ENCODE assay signal across 10 mouse cellular contexts in genomic region chr11:76946203-76946585, GRCm38 (mm10). TPM values are rescaled to one million over a fixed set of nuclear protein-coding genes. Genes with fewer than 3 reads are reported as not detected.
DNase-seq lines count a peak whose midpoint lies in the region; ATAC-seq and TF ChIP-seq lines count a peak whose summit lies in the region.
"Had no signal": no experiment of that assay in that cellular context is flagged by ENCODE, and none has a peak within 500 bp of the region (broad histone marks: within the 10 kb centered on the region; RNA-seq: fewer than 3 reads in every experiment).

No protein-coding gene starts in this region.

- H3K27ac ChIP-seq in testis, adult 2 months (ENCODE audit: control insufficient read depth, insufficient read depth, low read depth, low read length), result peak overlapping the region; percentile 69
- H3K27ac ChIP-seq in forebrain, embryonic 15.5 days (replicated peaks), result peak overlapping the region; percentile 82
- no peak overlapping the region for H3K27ac ChIP-seq in olfactory bulb, adult 2 months (ENCODE audit: insufficient read depth, low read depth, low read length)

- peaks cover 26% of the 10 kb centered on the region for H3K4me1 ChIP-seq in erythroblast, embryonic 14.5 days (ENCODE audit: control insufficient read depth)
- peaks cover 5% of the 10 kb centered on the region for H3K4me1 ChIP-seq in testis, adult 2 months (ENCODE audit: control insufficient read depth, insufficient read depth, low read length)
- peaks cover 18% of the 10 kb centered on the region for H3K4me1 ChIP-seq in forebrain, embryonic 15.5 days
- H3K4me1 ChIP-seq in olfactory bulb, adult 2 months (ENCODE audit: control insufficient read depth, insufficient read depth, low read length), result peaks cover 3% of the 10 kb centered on the region; the same call in 1 of the 2 replicates

- peaks cover 20% of the 10 kb centered on the region for H3K36me3 ChIP-seq in erythroblast, embryonic 14.5 days (ENCODE audit: control insufficient read depth)
- H3K36me3 ChIP-seq in testis, adult 2 months (ENCODE audit: control insufficient read depth, insufficient read depth, low read length), result no peaks in the 10 kb centered on the region; the same call in 1 of the 2 replicates
- H3K36me3 ChIP-seq in forebrain, embryonic 15.5 days, result peaks cover 9% of the 10 kb centered on the region; the same call in 1 of the 2 replicates

- peak overlapping the region; percentile 77 for H3K4me2 ChIP-seq in forebrain, embryonic 15.5 days (replicated peaks)

- TF ChIP-seq POLR2A in testis, adult 2 months (IDR thresholded peaks at IDR 0.05; ENCODE audit: control insufficient read depth, low read depth, low read length), result no peak
- TF ChIP-seq POLR2A in olfactory bulb, adult 2 months (IDR thresholded peaks at IDR 0.05; ENCODE audit: insufficient read depth, low read depth, low read length), result no peak

- H3K9ac ChIP-seq in forebrain, embryonic 15.5 days (replicated peaks), result peak overlapping the region; percentile 88

- H3K4me3 ChIP-seq in erythroblast, embryonic 14.5 days (replicated peaks), result peak overlapping the region; percentile 85
- H3K4me3 ChIP-seq in testis, adult 2 months (ENCODE audit: control insufficient read depth, low read depth, low read length), result peak overlapping the region; percentile 93
- H3K4me3 ChIP-seq in forebrain, embryonic 15.5 days, result peak overlapping the region; percentile 86
- peak overlapping the region; percentile 56 for H3K4me3 ChIP-seq in olfactory bulb, adult 2 months (ENCODE audit: insufficient read depth, low read depth, low read length)

- peaks cover 4% of the 10 kb centered on the region; the same call in 1 of the 2 replicates for H3K27me3 ChIP-seq in erythroblast, embryonic 14.5 days (ENCODE audit: control insufficient read depth)
- no peaks in the 10 kb centered on the region for H3K27me3 ChIP-seq in testis, adult 2 months (ENCODE audit: control insufficient read depth, insufficient read depth, low read length)
- no peaks in the 10 kb centered on the region for H3K27me3 ChIP-seq in forebrain, embryonic 15.5 days
- H3K27me3 ChIP-seq: Patski had no signal

- no peaks in the 10 kb centered on the region for H3K9me3 ChIP-seq in erythroblast, embryonic 14.5 days (ENCODE audit: control insufficient read depth, low read length)
- H3K9me3 ChIP-seq in forebrain, embryonic 15.5 days, result no peaks in the 10 kb centered on the region

- 3% methylated on average over 8 of the region's 8 CpGs for WGBS in forebrain, embryonic 15.5 days
- under 1% methylated on average over 8 of the region's 8 CpGs for WGBS in olfactory bulb, adult 2 months

- no peak for TF ChIP-seq CTCF in testis, adult 2 months (IDR thresholded peaks at IDR 0.05; ENCODE audit: control insufficient read depth, insufficient read depth, insufficient replicate concordance, low read depth, low read length)
- no peak for TF ChIP-seq CTCF in olfactory bulb, adult 2 months (IDR thresholded peaks at IDR 0.05; ENCODE audit: insufficient read depth, low read depth, low read length)

- DNase-seq in testis, postnatal 14 days (ENCODE audit: low spot score), result no peak
- DNase-seq in liver, result peak; percentile 6
- no peak for DNase-seq in urinary bladder, postnatal 4 days (ENCODE audit: low spot score in 2 of 2)

- no peak for ATAC-seq in erythroblast, adult 5-6 weeks (replicated peaks; ENCODE audit: low FRiP score, poor library complexity, severe bottlenecking)
- no peak for ATAC-seq in forebrain, embryonic 15.5 days (replicated peaks)

RNA-seq across cellular contexts. Expression of gene Blmh, which starts 21.6 kb away (rescaled TPM):
- 1.5 TPM in 2 replicates for polyA plus RNA-seq in erythroblast, embryonic 14.5 days (2012)
- total RNA-seq in erythroblast, adult 5-6 weeks (2015; ENCODE audit: low replicate concordance), result 10.9 and 12.7 TPM in 2 replicates
- 21.0 and 26.6 TPM in 2 replicates for total RNA-seq in erythroblast, adult 5-6 weeks (2017; ENCODE audit: low replicate concordance)
- polyA plus RNA-seq in testis, adult 2 months (2012; rRNA removed), result 7.2 and 7.3 TPM in 2 replicates
- polyA plus RNA-seq in forebrain, embryonic 15.5 days (2015; fragmentation: Nextera tagmentation; extraction: Ambion mirVana), result 128 and 134 TPM in 2 replicates
- 159 TPM in 1 of 2 replicates, not detected in the other for polyA plus RNA-seq in olfactory bulb, adult 2 months (2012; ENCODE audit: insufficient read depth, insufficient read length, low replicate concordance, missing spikeins)

RNA-seq across cellular contexts. Expression of gene Tmigd1, which starts 44.2 kb away (rescaled TPM):
- not detected in 2 replicates for polyA plus RNA-seq in erythroblast, embryonic 14.5 days (2012)
- total RNA-seq in erythroblast, adult 5-6 weeks (2015; ENCODE audit: low replicate concordance), result not detected in 2 replicates
- not detected in 2 replicates for total RNA-seq in erythroblast, adult 5-6 weeks (2017; ENCODE audit: low replicate concordance)
- polyA plus RNA-seq in testis, adult 2 months (2012; rRNA removed), result not detected in 2 replicates
- not detected in 2 replicates for polyA plus RNA-seq in forebrain, embryonic 15.5 days (2015; fragmentation: Nextera tagmentation; extraction: Ambion mirVana)
- not detected in 2 replicates for polyA plus RNA-seq in olfactory bulb, adult 2 months (2012; ENCODE audit: insufficient read depth, insufficient read length, low replicate concordance, missing spikeins)
- total RNA-seq: left cerebral cortex, adult 8-10 months had no signal

RNA-seq across cellular contexts. Expression of gene Slc6a4, which starts 52.2 kb away (rescaled TPM):
- not detected in 2 replicates for polyA plus RNA-seq in erythroblast, embryonic 14.5 days (2012)
- total RNA-seq in erythroblast, adult 5-6 weeks (2015; ENCODE audit: low replicate concordance), result not detected in 2 replicates
- total RNA-seq in erythroblast, adult 5-6 weeks (2017; ENCODE audit: low replicate concordance), result not detected in 2 replicates
- 1.0 and 1.7 TPM in 2 replicates for polyA plus RNA-seq in testis, adult 2 months (2012; rRNA removed)
- polyA plus RNA-seq in forebrain, embryonic 15.5 days (2015; fragmentation: Nextera tagmentation; extraction: Ambion mirVana), result 0.43 and 0.60 TPM in 2 replicates
- polyA plus RNA-seq in olfactory bulb, adult 2 months (2012; ENCODE audit: insufficient read depth, insufficient read length, low replicate concordance, missing spikeins), result not detected in 2 replicates
- total RNA-seq: left cerebral cortex, adult 8-10 months had no signal

Comparison
In these comparisons a context has a peak if more than half of its experiments do, and no peak if none do; other contexts are left out.
1. RNA of gene Blmh, which starts 21.6 kb away (polyA plus RNA-seq): 159 TPM in olfactory bulb, adult 2 months and 128 to 134 TPM in forebrain, embryonic 15.5 days; 7.2 to 7.3 TPM in testis, adult 2 months and 1.5 TPM in erythroblast, embryonic 14.5 days; every median in the first group is over 10 times any median in the second.
2. Peak in every context shown above with its lines, with median percentiles within 50 percentile points of each other: H3K4me3 ChIP-seq.